Mouse (Mus musculus) inflammation-experienced regulatory T-cells, adult 6 months (primary cell): Measurements from ENCODE around the gene Gsdma. TPM values are rescaled to one million over a fixed set of nuclear protein-coding genes. Genes with fewer than 3 reads are reported as not detected.
A peak's percentile ranks its signal among the peaks of the same experiment; 100 is the strongest.
"Not testable (repeated sequence)": the region's sequence is repeated elsewhere in the genome, so short reads cannot be mapped to it uniquely, and the experiment has no call there.

ENCODE experiments used
- ATAC-seq: one replicate; pipeline ENCODE4 v1.8.0; 2017
- polyA plus RNA-seq, 3 experiments: library from polyadenylated mRNA; unstranded; fragments of 100-300 nt; shearing (Covaris generic); gene quantifications; one replicate each; pipeline ENCODE4 v1.2.1; 2017

Gsdma gene
- not detected for polyA plus RNA-seq

DNA sequence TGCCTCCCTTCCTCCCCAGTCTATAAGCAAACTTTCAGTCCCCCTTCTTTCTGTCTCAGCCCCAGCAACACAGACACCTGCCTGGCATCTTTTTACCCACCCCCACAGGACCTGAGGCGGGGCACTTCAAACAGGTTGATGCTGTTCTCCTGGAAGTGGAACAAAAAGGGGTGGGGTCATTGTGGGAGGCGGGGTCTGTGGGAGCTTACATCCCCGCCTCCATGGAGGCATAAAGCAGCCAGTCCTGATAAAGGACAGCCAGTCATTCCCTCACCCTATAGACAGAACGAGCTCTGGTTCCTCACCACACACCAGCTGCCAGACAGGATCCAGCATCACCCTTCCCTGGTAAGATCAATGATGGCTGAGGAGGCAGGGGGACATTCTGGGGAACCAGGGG lies at the start of gene Gsdma:
Gsdma (plus strand) TSS at position 261 of the 400 bp plus-strand sequence.
- ATAC-seq: no peak

DNA sequence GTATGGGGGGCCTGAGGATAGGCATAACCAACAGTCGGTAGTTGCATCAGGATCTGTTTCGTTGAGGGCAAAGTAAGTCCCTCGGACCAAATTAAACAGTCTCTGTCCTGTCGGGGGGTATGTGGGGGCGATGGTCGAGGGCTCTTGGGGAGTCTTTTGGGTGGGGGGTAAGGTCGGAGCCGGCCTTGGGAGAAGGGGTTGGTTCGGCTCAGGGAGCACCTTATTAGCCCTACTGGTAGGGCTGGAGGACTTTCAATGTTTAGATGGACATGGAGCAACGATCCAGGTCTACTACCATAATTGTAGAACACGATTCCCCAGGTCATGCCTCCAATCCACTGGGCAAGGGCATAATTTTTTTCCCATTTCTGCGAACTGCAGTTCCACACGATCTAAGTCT lies 43.4 kb upstream of the Gsdma start:
- ATAC-seq: no peak

DNA sequence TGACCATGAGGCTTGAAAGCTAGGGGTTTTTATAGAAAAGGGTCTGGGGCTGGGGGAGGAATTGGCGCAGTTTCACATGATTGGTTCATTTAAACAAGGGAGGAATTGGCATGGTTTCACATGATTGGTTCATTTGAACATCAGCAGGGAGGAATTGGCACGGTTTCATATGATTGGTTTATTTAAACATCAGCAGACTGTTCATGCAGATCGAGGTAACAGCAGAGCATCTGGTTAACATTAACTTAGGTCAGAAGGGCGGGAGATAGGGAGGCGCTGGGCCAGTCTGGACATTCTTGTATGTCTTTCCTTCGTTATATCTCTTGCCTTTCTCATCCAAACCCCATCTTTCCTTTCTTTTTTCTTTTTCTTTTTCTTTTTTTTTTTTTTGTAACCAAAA lies 40.2 kb upstream of the Gsdma start:
- ATAC-seq: not testable (repeated sequence)

DNA sequence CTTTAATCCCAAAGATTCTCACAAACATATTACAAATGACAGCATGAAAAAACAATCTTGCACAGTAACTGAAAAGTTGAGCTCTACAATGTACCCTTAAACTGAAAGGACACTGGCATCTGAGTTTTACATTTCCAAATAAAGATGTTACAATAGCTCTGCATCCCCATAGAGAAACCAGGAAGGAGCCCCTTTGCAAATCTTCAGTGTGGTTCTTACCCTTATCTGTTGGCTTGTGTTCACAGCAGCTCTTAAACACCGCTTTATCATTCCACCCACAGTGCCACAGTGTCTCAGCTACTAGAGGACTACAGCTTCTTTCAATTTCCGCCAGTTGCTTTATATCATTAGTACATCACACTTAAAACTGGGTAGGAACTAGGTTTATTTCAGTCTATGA lies 39.8 kb upstream of the Gsdma start:
- not testable (repeated sequence) for ATAC-seq

DNA sequence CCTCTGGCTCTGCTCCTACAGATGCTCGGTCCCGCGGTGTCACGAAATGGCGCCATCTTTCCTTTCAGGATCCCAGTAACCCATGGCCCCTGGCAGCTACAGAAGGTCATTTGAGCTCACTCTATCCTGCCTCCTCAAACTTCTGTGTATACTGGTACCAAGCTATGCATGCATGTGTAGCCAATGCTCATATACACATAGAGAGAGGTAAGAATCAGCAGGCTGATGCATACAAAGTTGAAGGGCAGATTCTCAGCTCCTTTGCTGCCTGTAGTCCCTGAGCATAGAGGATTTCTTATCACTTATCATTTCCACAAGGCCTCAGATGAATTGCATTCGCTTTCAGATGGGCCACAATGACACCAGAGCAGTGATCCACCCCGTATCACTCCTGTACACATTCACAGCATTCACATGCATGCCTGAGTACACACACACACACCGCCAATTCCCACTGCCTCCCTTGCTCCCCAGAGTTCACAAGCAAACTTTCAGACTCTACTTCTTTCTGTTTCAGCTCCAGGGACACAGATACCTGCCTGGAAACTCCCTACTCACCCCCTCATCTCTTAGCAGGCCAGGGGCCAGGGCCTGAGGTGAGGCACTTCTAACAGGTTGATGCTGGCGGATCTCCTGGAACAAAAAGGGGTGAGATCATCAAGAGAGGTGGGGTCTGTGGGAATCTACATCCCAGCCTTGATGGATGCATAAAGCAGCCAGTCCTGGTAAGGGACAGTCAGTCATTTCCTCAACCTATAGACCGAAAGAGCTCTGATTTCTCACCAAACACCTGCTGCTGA lies 38.3 kb upstream of the Gsdma start, which contains the start of the genes Gm12355 and Gsdma3:
Gm12355 (minus strand) TSS at position 51 of the 800 bp plus-strand sequence.
Gsdma3 (plus strand) TSS at position 750 of the 800 bp plus-strand sequence.
- no peak for ATAC-seq

DNA sequence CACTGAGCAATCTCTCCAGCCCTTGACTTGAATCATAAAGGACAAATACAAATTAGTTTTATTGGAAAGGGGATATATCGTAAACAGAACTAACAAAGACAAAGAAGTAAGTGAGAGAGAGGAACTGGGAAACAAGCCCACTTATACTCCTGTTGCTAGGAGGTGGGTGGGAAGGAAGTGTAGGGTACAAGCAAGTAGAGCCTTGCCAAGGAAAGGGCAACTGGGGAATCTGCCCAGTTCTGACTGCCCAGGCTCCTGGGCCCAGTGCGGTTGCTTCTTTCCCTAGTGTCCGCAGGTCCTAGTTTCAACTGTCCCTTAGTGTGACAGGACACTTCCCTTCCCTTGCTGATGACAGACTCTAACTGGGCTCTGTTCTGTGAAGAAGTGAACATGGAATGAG lies 35.4 kb upstream of the Gsdma start:
- ATAC-seq: no peak

DNA sequence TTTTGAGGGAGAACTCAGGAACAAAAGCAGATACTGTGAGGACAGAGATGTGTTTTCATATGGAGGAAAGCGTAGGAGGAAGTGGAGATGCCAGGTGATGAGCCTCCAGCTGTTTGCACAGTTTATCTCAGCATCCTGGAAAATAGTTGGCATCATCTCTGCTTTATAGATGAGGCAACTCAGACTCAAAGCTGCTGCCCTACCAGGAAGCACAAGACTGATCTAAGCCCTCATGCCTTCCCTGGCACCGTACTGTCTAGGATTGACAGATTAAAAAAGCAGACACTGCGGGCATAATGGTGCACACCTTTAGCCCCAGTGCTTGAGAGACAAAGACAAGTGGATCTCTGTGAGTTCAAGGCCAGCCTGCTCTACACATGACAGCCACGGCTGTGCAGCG lies 33.5 kb upstream of the Gsdma start:
- ATAC-seq: no peak

DNA sequence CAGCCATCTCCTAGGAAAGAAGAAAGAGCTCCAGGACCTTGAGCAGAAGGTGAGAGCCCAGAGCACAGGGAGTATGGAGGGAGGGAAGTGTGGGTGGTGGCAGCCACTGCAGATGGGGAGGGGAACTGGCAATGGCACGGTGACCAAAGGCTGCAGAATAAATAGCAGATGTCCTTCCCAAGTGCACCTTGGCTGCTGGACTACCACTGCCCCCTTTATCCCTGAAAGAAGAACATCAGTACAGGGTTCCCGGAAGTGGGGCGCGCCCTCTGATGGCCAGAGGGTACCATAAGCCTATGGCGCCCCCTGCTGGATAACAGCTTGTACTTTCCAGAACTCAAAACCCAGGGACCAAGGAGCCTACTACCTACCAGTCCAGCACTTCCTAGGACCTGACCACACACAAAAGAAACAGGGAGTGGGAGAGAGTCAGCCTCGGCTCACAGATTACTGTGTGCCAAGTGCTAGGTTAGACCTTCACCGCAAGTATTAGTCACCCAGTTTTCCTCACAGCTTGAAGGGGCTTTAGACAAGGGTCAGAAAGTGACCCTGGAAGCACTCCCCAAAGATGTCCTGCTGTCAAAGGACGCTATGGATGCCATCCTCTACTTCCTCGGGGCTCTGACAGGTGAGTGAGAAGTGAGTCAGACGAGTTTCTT lies 28.7 kb upstream of the Gsdma start:
- peak; percentile 64 for ATAC-seq

DNA sequence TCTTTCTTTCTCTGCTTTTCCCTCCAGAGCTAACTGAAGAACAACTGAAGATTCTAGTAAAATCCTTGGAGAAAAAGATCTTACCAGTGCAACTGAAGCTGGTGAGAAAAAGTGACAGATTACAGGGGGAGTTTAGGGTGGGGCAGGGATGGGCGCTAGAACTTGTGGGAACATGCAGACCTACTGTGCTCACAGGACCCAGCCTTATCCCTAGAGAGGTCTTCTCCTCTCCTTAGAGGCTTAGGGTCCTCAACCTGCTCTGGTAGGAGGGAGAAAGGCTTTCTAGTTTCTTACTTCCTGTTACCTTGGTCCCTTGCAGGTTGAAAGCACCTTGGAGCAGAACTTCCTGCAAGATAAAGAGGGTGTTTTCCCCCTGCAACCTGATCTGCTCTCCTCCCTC lies 26.6 kb upstream of the Gsdma start:
- no peak for ATAC-seq

DNA sequence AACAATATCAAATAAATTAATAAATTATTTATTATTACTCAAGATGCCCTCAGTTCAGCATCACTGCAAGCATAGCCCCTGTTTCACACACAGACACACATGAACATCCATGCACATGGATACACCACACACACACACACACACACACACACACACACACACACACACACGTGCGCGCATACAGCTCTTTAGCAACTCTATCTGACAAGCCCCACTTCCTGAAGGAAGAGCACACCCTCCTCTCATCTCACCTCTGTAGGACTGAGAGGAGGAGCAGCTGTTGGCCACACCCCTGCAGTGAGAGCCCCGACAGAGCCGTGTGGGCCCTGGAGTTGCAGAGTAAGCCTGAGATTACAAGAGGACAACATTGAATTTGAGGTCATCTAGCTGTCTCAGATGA lies 24.1 kb upstream of the Gsdma start:
- no peak for ATAC-seq

DNA sequence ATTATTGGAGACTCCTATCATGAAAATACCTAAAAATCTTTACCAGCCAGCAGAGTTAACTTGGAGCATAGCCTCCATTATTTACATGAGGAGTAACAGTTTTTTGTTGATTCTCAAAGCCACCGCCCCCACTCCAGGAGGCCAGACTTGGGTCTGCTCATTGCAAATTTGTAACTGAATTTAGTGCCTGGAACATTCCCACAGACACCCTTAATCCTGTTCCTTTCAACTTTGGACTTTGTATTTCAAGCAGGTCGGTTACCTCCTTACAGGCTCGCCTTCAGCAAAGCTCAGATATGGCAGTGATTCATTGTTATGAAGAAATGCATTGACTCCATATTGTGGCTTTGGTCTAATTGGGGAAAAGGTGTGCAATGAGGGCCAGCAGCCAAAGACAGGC lies 19.4 kb upstream of the Gsdma start:
- ATAC-seq: no peak

DNA sequence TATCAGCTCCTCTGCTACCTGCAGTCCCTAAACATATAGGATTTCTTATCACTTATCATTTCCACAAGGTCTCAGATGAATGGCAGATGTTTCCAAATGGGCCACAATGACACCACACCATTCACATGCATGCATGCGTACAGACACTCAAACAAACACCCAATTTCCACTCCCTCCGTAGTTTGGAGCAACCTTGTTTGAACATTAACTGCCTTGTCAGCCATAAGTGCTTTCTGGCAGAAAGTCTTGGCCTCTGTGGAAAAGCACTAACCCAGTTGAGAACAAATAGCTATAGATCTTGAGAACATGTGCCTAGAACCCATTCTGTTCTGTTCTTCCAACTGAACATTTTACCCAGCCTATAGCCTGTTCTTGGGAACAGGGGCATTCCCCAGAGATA lies 18.2 kb upstream of the Gsdma start:
- ATAC-seq: no peak

DNA sequence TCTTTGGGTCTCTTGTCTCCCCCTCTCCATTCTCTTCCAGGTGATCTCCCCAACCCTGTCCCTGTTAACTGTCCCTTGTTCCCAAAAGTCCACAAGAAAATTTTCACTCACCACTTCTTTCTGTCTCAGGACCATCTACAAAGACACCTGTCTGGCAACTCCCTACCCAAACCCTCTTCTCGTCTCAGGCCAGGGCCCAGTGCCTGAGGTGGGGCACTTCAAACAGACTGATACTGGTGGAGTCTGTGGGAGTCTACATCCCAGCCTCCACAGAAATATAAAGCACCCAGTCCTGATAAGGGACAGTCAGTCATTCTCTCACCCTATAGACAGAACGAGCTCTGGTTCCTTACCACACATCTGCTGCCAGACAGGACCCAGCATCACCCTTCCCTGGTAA lies 17.7 kb upstream of the Gsdma start, which contains the start of gene Gsdma2:
Gsdma2 (plus strand) TSS at position 301 of the 400 bp plus-strand sequence.
- no peak for ATAC-seq

DNA sequence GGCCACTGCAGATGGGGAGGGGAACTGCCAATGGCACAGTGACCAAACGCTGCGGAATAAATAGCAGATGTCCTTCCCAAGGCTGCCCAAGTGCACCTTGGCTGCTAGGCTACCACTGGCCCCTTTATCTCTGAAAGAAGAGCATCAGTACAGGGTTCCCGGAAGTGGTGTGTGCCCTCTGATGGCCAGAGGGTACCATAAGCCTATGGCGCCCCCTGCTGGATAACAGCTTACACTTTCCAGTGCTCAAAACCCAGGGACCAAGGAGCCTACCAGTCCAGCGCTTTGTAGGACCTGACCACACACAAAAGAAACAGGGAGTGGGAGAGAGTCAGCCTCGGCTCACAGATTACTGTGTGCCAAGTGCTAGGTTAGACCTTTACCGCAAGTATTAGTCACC lies 9.1 kb upstream of the Gsdma start:
- peak; percentile 54 for ATAC-seq

DNA sequence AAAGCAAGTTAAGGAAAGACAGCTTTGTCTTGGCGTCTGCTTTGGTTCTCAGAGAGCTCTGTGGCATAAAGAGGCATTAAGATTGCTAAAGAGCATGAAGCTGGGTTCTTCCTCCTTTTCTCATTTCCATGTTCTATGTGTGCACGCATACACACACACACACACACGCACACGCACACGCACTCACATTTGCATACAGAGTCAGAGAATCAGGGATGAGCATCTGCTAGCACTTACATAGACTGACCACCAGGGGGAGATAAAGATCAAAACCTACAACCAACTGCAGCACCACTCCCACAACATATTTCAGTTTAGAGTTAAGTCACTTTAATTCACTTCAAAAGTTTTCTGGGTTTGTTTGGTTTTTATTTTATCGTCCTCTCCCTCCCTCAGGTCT lies 3.6 kb upstream of the Gsdma start:
- peak; percentile 52 for ATAC-seq

DNA sequence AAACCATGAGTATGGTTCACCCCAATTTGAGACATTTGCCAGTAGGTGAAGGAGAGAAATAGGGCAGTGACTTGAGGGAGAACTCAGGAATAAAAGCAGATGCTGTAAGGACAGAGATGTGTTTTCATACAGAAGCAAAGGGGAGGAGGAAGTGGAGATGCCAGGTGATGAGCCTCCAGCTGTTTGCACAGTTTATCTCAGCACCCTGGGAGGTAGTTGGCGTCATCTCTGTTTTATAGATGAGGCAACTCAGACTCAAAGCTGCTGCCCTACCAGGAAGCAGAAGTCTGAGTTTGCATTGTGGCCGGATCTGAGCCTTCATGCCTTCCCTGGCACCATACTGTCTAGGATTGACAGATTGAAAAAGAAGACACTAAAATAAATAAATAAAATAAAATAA lies 4.8 kb downstream of the Gsdma start:
- no peak for ATAC-seq

DNA sequence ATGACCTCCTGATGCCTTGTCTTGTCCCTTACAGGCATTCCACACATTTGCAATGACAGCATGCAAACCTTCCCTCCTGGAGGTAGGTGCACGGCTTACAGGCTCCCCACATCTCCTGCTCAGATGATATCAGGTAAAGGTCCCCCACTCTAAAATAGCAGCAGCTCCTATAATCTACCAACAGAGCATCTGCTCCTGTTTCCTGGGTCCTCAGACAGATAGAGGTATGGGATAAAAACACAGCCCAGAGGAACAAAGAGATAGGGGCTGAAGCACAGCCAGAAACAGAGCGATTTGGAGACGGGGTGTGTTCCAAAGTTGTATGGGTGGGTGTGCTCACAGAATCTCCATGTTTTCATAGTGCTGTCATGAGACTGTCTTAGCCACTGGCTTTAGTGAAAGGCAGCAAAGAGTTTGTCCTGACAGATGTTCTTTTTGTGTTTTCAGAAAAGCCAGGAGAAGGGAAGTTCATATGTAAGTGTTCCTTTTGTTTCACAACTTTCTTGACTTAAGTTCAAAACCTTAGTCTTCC lies 7.2 kb downstream of the Gsdma start:
- no peak for ATAC-seq

DNA sequence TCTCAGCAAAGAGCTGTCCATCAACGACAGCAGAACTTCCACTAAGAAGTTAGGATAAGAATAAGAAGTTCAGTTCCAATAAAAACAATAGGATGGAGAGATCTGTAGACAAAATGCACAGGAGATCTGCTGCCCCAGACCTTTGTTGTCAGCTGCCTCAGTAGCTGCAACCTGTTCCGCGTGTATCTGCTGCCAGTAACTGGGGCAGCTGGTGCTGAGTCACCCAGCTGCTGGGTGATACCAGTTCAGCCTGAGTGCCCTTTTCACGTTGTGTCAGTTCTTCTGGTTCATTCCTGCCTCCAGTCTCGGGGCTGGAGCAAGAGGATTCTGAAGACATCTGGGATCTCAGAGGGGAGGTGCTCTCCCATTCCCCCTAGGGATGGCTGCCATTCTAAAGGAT lies 7.7 kb downstream of the Gsdma start:
- no peak for ATAC-seq

DNA sequence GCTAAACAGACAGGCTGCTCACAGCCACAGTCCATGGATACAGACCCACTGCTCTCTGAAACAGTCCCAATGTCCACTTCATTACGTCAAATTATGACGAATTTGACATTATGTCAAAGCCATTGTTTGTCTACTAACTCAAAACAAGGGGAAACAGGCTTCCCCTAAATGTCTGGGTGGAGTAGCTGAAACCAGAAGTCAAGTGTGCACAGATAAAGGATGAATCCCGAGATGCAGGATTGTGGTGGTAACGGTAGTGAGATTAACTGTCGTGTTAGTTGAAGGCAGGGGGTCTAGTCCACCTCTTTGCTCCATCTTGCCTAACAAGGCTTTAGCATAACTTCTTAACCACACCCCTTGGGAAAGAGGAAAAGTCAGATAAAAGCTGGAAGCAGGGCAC lies 8.3 kb downstream of the Gsdma start:
- ATAC-seq: no peak

DNA sequence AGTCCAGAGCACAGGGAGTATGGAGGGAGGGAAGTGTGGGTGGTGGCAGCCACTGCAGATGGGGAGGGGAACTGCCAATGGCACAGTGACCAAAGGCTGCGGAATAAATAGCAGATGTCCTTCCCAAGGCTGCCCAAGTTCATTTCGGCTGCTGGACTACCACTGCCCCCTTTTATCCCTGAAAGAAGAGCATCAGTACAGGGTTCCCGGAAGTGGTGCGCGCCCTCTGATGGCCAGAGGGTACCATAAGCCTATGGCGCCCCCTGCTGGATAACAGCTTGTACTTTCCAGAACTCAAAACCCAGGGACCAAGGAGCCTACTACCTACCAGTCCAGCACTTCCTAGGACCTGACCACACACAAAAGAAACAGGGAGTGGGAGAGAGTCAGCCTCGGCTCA lies 9.0 kb downstream of the Gsdma start:
- peak; percentile 76 for ATAC-seq

DNA sequence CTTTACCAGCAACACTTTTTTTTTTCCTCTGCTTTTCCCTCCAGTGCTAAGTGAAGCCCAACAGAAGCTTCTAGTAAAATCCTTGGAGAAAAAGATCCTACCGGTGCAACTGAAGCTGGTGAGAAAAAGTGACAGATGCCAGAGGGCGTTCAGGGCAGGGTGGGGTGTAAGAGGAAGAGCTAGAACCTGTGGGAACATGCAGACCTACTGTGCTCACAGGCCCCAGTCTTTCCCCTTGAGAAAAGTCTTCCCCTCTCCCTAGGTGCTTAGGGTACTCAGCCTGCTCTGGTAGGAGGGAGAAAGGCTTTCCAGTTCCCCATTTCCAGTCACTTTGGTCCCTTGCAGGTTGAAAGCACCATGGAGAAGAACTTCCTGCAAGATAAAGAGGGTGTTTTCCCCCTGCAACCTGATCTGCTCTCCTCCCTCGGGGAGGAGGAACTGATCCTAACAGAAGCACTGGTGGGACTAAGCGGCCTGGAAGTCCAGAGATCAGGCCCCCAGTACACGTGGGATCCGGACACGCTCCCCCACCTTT lies 11.7 kb downstream of the Gsdma start:
- ATAC-seq: no peak

DNA sequence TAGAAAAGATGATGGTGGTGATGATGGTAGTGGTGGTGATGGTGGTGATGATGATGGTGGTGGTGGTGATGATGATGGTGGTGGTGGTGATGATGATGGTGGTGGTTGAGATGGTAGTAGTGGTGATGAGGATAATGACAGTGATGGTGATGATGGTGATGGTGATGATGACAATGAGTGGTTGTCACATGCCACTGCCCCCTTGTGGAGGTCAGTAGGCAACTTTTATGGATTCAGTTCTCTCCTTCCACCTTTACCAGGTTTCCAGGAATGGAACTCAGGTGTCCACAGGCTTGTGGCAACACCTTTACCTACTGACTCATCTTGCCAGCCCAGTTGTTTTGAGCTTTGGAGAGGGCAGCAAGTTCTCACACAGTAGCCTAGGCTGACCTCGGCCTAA lies 15.9 kb downstream of the Gsdma start:
- no peak for ATAC-seq

DNA sequence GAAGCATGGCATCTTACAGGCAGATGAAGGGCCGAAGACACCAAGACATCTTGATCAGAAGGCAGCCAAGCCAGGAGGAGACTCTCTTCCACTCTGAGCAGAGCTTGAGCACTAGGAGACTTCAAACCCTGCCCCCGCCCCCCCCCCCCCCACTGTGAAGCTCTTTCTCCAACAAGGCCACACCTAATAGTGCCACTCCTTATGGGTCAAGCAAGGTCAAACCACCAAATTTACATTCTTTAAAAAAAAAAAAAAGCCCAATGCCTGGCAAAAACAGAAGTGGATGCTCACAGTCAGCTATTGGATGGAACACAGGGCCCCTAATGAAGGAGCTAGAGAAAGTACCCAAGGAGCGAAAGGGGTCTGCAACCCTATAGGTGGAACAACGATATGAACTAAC lies 16.4 kb downstream of the Gsdma start:
- ATAC-seq: not testable (repeated sequence)

DNA sequence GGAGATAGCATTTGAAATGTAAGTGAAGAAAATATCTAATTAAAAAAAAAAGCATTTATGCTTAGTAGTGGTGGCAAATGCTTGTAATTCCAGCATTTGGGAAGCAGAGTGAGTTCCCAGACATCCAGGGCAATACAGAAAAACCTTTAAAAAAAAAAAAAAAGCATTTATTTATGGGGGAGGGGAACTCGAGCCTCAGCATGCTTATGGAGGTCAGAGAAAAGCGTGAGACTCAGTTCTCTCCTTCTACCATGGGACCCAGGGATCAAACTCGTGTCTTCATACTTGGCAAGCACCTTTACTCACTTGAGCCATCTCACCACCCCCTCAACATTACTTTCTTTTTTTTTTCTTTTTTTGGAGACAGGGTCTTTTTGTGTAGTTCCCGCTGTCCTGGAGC lies 17.0 kb downstream of the Gsdma start:
- ATAC-seq: no peak
